Mouse (Mus musculus): ENCODE measurements around the gene Grb7.

Gene Grb7

GRCm38 (mm10) chr11:98446213-98446561 is at the start of gene Grb7:
Gene Grb7 (plus strand): TSS chr11:98446394.
- no peak for DNase-seq (ENCODE audit: low spot score)

- DNase-seq (ENCODE audit: low spot score), result no peak
Measured at GRCm38 (mm10) chr11:98397946-98398345, 48.2 kb upstream of the Grb7 start.

- peak; percentile 75 for DNase-seq (ENCODE audit: low spot score)
Measured at GRCm38 (mm10) chr11:98400161-98400726, 46.0 kb upstream of the Grb7 start, which contains the start of gene Pgap3. Gene Pgap3 (minus strand): TSS chr11:98400490.

GRCm38 (mm10) chr11:98400816-98401215 is 45.4 kb upstream of the Grb7 start:
- DNase-seq (ENCODE audit: low spot score), result no peak

- DNase-seq (ENCODE audit: low spot score), result no peak
Measured at GRCm38 (mm10) chr11:98406621-98407020, 39.6 kb upstream of the Grb7 start.

- DNase-seq (ENCODE audit: low spot score), result no peak
Measured at GRCm38 (mm10) chr11:98408872-98409271, 37.3 kb upstream of the Grb7 start.

GRCm38 (mm10) chr11:98409341-98409822 is 36.8 kb upstream of the Grb7 start:
- no peak for DNase-seq (ENCODE audit: low spot score)

- peak; percentile 63 for DNase-seq (ENCODE audit: low spot score)
Measured at GRCm38 (mm10) chr11:98412273-98412796, 33.9 kb upstream of the Grb7 start, which contains the start of gene Erbb2. Gene Erbb2 (plus strand): TSS chr11:98412470.

- DNase-seq (ENCODE audit: low spot score), result peak; percentile 34
Measured at GRCm38 (mm10) chr11:98412797-98413301, 33.3 kb upstream of the Grb7 start.

- DNase-seq (ENCODE audit: low spot score), result no peak
Measured at GRCm38 (mm10) chr11:98413731-98414130, 32.5 kb upstream of the Grb7 start.

- no peak for DNase-seq (ENCODE audit: low spot score)
Measured at GRCm38 (mm10) chr11:98414162-98414561, 32.0 kb upstream of the Grb7 start.

- no peak for DNase-seq (ENCODE audit: low spot score)
Measured at GRCm38 (mm10) chr11:98417074-98417473, 29.1 kb upstream of the Grb7 start.

- no peak for DNase-seq (ENCODE audit: low spot score)
Measured at GRCm38 (mm10) chr11:98418273-98418672, 27.9 kb upstream of the Grb7 start.

- DNase-seq (ENCODE audit: low spot score), result peak; percentile 32
Measured at GRCm38 (mm10) chr11:98418939-98419547, 27.2 kb upstream of the Grb7 start.

GRCm38 (mm10) chr11:98426592-98426991 is 19.6 kb upstream of the Grb7 start:
- DNase-seq (ENCODE audit: low spot score), result no peak

GRCm38 (mm10) chr11:98428436-98428835 is 17.8 kb upstream of the Grb7 start:
- DNase-seq (ENCODE audit: low spot score), result no peak

GRCm38 (mm10) chr11:98431743-98432502 is 14.3 kb upstream of the Grb7 start:
- DNase-seq (ENCODE audit: low spot score), result no peak

GRCm38 (mm10) chr11:98435723-98436122 is 10.5 kb upstream of the Grb7 start:
- DNase-seq (ENCODE audit: low spot score), result no peak

- DNase-seq (ENCODE audit: low spot score), result no peak
Measured at GRCm38 (mm10) chr11:98437441-98437840, 8.8 kb upstream of the Grb7 start.

- peak; percentile 99 for DNase-seq (ENCODE audit: low spot score)
Measured at GRCm38 (mm10) chr11:98438331-98439158, 7.6 kb upstream of the Grb7 start, which contains the start of gene Mien1. Gene Mien1 (minus strand): TSS chr11:98438991.

- no peak for DNase-seq (ENCODE audit: low spot score)
Measured at GRCm38 (mm10) chr11:98443688-98444087, 2.5 kb upstream of the Grb7 start.

- DNase-seq (ENCODE audit: low spot score), result no peak
Measured at GRCm38 (mm10) chr11:98445238-98445637, 956 bp upstream of the Grb7 start.
